Mouse (Mus musculus) hindbrain, embryonic 12.5 days (tissue): ENCODE measurements at regions not wholly inside any gene's neighbourhood (a gene's known extent, or its start where the extent isn't known, plus 50 kb on each side); places are given as distances from the start of the nearest gene placed in this dataset.

Source experiments
- ATAC-seq: fragments of 200-750 bp; cut with Nextera tagmentation; 2 replicates; pipeline ENCODE4 v1.8.0; 2017; ENCODE audit warnings: moderate TSS enrichment; ENCODE audit not compliant: low FRiP score
- H3K27ac ChIP-seq: fragments of 300-500 bp; sonication (generic); 2 replicates; pipeline ENCODE4 v1.5.1; 2016; ENCODE audit warnings: mild to moderate bottlenecking
- H3K27me3 ChIP-seq: fragments of 300-500 bp; sonication (generic); 2 replicates; pipeline ENCODE4 v1.6.1; 2016; ENCODE audit warnings: mild to moderate bottlenecking
- H3K36me3 ChIP-seq: fragments of 300-500 bp; sonication (generic); 2 replicates; pipeline ENCODE4 v1.6.1; 2016; ENCODE audit warnings: mild to moderate bottlenecking
- H3K4me1 ChIP-seq: fragments of 300-500 bp; sonication (generic); 2 replicates; pipeline ENCODE4 v1.6.1; 2016
- H3K4me2 ChIP-seq: fragments of 300-500 bp; sonication (generic); replicated peaks from 2 replicates; pipeline ENCODE4 v1.6.1; 2016; ENCODE audit warnings: mild to moderate bottlenecking
- H3K4me3 ChIP-seq: fragments of 300-500 bp; sonication (generic); 2 replicates; pipeline ENCODE4 v1.5.1; 2016; ENCODE audit warnings: mild to moderate bottlenecking
- H3K9ac ChIP-seq: fragments of 300-500 bp; sonication (generic); 2 replicates; pipeline ENCODE4 v1.6.1; 2016; ENCODE audit warnings: mild to moderate bottlenecking, moderate library complexity
- H3K9me3 ChIP-seq: fragments of 300-500 bp; sonication (generic); replicated peaks from 2 replicates; pipeline ENCODE4 v1.6.1; 2016; ENCODE audit warnings: mild to moderate bottlenecking
- WGBS: fragments of 180-500 bp; shearing (Covaris S2); methylation state at CpG from one replicate; pipeline ENCODE4 v1.1.7; 2016; 5-methylcytosine and 5-hydroxymethylcytosine counted together

DNA sequence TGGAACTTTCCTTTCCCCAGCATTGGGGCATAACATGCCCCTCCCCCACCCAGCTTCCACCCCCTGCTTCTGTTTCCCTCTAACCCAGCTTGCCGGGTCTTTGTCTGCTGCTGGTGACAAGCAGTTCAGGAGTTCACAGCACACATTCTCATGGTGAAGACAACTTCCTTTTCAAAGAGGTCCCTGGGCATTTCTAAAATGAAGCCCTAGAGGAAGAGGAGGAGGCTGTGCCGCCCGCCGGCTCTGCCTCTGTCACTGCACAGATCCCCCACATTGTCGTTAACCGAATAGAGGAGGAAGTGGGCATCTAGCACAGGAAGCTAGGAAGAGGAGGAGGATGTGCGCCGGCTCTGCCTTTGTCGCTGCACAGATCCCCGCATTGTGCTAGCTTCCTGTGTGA lies 201.4 kb downstream of the Enc1 start:
- Histone ChIP-seq H3K4me1 (peaks cover 44% of the 10 kb centered on the region), H3K27ac (peak overlapping the region; percentile 55; the same call in 1 of the 2 replicates), H3K4me2 (0 out of 2 replicates have a peak overlapping the region, but pooled peaks have one; percentile 15), H3K9ac (no peak overlapping the region), H3K27me3 (no peaks in the 10 kb centered on the region), H3K36me3 (no peaks in the 10 kb centered on the region), H3K9me3 (no peaks in the 10 kb centered on the region), H3K4me3 (no peak overlapping the region)
- no peak for ATAC-seq
- 13% methylated on average over 10 of the region's 10 CpGs for WGBS

DNA sequence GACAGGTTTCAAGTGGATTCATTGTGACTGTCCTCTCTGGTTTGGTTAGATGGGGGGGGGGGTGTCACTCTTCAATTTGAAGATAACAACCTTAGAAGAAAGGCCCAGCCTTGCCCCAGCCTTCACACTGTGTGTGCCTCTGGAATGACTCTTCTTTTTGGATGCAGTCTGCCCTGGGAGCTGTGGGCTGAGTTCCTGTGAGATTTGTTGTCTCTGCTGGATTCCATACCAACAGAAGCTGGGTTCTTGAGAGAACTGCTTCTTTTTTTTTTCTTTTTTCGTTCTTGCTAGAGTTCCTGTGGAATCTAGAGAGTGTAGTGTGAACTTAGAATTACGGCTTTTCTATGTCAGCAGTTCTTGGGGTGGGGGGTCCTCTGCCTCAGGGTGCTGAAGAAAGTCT lies 200.9 kb downstream of the Enc1 start:
- H3K4me1 ChIP-seq: peaks cover 48% of the 10 kb centered on the region
- no peak overlapping the region for H3K4me3 ChIP-seq
- WGBS: 38% methylated on average over 2 of the region's 2 CpGs
- no peaks in the 10 kb centered on the region for H3K36me3 ChIP-seq
- peak overlapping the region; percentile 55; the same call in 1 of the 2 replicates for H3K27ac ChIP-seq
- ATAC-seq: no peak
- no peak overlapping the region for H3K9ac ChIP-seq
- no peaks in the 10 kb centered on the region for H3K9me3 ChIP-seq
- no peak overlapping the region for H3K4me2 ChIP-seq
- H3K27me3 ChIP-seq: no peaks in the 10 kb centered on the region

DNA sequence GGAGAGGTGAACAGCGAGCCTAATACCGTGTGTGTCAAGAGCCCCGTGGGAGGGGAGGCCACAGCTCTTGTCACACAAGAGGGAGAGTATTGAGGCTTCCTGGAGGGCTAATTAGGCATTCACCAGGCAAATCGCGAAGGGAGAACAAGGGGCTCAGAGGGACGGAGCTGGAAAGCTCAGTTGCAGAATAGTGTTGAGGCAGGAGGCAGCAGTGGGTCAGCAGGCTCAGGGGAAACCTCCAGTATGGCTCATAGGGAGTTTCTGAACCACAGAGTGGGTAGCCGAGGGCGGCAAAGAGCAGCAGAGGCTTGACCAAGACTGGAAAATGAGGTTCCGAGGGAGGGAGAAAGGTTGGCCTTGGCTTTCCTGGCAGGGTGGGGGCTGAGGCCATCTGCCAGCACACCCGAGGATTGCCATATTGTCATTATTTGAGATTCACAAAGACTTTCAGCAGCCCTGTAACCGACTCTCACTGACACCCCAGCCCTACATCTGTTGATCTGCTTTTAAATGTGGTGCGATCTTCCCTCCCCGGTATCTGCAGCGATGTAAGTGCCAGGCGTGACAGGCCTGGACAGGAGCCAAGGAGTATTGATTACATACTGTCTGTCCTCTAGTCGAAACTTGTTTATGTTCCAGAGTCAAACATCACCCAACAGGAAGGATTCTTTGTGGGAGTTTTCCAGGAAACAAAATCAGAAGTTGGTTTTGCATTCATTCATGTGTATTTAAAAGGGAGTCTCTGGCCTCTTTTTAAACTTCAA lies 198.5 kb downstream of the Enc1 start:
- ATAC-seq: peak; percentile 42

DNA sequence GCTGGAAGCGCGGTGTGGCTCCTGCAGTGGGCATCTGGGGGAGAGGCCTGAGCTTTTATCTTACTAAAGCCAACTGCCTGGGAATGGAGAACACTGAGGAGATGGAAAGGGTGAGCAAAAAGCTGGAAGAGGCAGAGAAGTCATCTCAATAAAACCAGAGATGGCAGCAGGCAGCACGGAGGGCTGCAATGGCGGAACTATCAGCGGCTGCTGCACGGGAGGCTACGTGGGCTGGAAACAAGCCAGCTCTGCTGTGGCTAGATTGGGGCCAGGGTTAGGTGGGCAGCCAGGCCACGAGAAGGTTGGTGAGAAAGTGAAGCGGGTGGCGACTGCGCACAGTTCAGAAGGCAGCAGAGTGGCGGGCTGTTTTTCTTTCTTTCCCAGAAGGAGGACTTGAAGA lies 197.8 kb downstream of the Enc1 start:
- Histone ChIP-seq H3K9ac (peak overlapping the region; percentile 48; the same call in 1 of the 2 replicates), H3K4me1 (peaks cover 76% of the 10 kb centered on the region), H3K4me3 (no peak overlapping the region), H3K36me3 (no peaks in the 10 kb centered on the region), H3K27me3 (no peaks in the 10 kb centered on the region), H3K9me3 (no peaks in the 10 kb centered on the region), H3K27ac (peak overlapping the region; percentile 72), H3K4me2 (peak overlapping the region; percentile 38)
- WGBS: 36% methylated on average over 12 of the region's 12 CpGs
- ATAC-seq: no peak

More for the DNA sequence above, 198.5 kb downstream of the Enc1 start:
- 5% methylated on average over 16 of the region's 16 CpGs for WGBS
- Histone ChIP-seq H3K9ac (peak overlapping the region; percentile 48; the same call in 1 of the 2 replicates), H3K36me3 (no peaks in the 10 kb centered on the region), H3K27ac (peak overlapping the region; percentile 72), H3K4me2 (peak overlapping the region; percentile 38), H3K9me3 (no peaks in the 10 kb centered on the region), H3K27me3 (no peaks in the 10 kb centered on the region), H3K4me1 (peaks cover 73% of the 10 kb centered on the region), H3K4me3 (no peak overlapping the region)

DNA sequence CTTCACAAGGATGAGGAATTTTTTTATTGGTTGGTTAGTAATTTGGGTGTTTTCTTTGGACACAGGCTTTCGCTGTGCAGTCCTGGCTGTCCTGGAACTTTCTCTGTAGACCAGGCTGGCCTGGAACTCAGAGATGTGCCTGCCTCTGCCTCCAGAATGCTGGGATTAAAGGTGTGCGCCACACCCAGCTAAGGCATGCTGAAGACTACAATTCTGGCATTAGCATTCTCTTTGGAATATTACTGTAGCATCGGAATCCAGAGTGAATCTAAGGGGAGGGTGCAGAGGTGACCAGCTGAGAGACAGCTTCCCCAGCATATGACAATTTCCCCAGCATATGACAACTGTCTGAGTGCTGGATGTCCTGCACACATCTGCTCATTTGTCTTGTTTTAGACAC lies 197.4 kb downstream of the Enc1 start:
- peak overlapping the region; percentile 48; the same call in 1 of the 2 replicates for H3K9ac ChIP-seq
- H3K27me3 ChIP-seq: no peaks in the 10 kb centered on the region
- H3K9me3 ChIP-seq: no peaks in the 10 kb centered on the region
- H3K4me3 ChIP-seq: no peak overlapping the region
- no peaks in the 10 kb centered on the region for H3K36me3 ChIP-seq
- peak overlapping the region; percentile 38; the same call in 1 of the 2 replicates for H3K4me2 ChIP-seq
- 92% methylated on average over 3 of the region's 3 CpGs for WGBS
- peak overlapping the region; percentile 72 for H3K27ac ChIP-seq
- H3K4me1 ChIP-seq: peaks cover 76% of the 10 kb centered on the region
- ATAC-seq: no peak

DNA sequence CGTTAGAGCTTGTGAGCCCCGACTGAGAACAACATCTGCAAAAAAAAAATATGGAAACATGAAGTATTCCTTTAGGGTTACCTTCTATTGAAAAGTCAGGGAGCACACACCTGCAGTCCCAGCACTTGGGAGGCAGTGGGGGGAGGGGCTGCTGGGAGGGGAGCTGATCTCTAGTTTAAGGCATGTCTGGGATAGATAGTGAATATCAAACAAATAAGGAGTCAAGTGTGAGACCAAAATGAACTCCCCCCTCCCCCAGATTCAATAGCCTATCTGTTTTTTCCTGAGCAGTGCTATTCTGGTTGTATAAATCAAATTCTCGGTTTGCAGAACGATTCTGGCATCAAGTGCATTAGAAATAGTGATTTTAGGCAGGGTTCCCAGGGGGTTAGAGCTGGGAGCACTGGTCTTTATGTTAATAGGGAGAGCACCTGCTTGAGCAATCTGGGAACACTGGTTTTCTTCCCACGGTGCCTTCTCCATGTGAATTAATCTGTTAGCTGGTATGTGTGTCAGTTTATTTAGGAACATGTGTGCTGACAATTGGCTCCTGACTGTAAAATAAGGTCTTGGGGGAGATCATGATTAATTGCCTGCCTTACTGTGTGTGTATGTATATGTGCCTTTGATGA lies 195.9 kb downstream of the Enc1 start:
- 12% methylated on average over 5 of the region's 5 CpGs for WGBS
- ATAC-seq: peak; percentile 29; the same call in 1 of the 2 replicates
- peak overlapping the region; percentile 91 for H3K27ac ChIP-seq
- H3K27me3 ChIP-seq: no peaks in the 10 kb centered on the region
- H3K4me3 ChIP-seq: no peak overlapping the region
- no peaks in the 10 kb centered on the region for H3K9me3 ChIP-seq
- H3K4me1 ChIP-seq: peaks cover 67% of the 10 kb centered on the region
- no peaks in the 10 kb centered on the region for H3K36me3 ChIP-seq
- H3K9ac ChIP-seq: peak overlapping the region; percentile 51; the same call in 1 of the 2 replicates
- H3K4me2 ChIP-seq: peak overlapping the region; percentile 65; the same call in 1 of the 2 replicates

DNA sequence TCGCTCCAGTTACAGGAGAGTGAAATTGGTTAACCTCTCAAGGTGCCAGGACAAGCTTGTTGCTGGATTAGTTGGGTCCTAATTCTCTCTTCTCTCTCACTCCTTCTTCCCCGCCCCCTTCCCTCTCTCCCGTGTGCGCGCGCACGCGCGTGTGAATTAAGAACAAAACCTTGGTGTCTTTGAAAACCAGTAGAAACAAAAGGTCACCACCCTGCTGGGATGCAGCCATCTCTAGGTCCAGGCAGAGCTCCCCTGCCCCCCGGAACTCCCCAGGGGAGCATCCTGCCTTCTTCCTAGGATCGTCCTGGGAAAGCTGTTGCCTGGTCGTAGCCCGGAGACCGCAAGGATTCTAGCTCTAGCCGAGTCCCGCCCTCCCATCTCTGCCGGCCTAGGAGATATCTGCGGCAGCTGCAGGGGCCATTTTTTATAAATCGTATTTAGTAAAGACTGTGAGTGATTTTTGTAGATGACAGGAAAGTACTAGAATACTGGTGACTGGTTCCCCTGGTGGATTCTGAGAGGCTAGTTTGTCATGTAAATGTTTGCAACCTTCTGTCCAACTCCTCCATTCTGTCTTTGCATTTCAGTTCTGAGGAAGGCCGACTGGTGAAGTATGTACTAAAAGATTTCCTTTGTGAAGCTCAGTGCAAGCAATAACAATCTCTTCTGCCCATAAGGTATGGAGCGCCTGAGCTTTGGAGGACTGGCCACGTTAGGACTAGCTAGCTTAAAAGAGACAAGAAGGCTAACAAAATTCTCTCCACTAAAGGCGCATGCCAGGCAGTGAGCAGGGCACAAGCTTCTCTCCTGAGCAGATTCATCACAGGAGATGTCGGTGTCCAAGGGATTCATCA lies 195.2 kb downstream of the Enc1 start:
- Histone ChIP-seq H3K4me1 (peaks cover 63% of the 10 kb centered on the region), H3K4me3 (peak overlapping the region; percentile 29), H3K4me2 (peak overlapping the region; percentile 65), H3K9me3 (no peaks in the 10 kb centered on the region), H3K27me3 (no peaks in the 10 kb centered on the region), H3K9ac (peak overlapping the region; percentile 51), H3K27ac (peak overlapping the region; percentile 91), H3K36me3 (no peaks in the 10 kb centered on the region)
- peak; percentile 61 for ATAC-seq
- 3% methylated on average over 24 of the region's 24 CpGs for whole genome bisulfite sequencing

DNA sequence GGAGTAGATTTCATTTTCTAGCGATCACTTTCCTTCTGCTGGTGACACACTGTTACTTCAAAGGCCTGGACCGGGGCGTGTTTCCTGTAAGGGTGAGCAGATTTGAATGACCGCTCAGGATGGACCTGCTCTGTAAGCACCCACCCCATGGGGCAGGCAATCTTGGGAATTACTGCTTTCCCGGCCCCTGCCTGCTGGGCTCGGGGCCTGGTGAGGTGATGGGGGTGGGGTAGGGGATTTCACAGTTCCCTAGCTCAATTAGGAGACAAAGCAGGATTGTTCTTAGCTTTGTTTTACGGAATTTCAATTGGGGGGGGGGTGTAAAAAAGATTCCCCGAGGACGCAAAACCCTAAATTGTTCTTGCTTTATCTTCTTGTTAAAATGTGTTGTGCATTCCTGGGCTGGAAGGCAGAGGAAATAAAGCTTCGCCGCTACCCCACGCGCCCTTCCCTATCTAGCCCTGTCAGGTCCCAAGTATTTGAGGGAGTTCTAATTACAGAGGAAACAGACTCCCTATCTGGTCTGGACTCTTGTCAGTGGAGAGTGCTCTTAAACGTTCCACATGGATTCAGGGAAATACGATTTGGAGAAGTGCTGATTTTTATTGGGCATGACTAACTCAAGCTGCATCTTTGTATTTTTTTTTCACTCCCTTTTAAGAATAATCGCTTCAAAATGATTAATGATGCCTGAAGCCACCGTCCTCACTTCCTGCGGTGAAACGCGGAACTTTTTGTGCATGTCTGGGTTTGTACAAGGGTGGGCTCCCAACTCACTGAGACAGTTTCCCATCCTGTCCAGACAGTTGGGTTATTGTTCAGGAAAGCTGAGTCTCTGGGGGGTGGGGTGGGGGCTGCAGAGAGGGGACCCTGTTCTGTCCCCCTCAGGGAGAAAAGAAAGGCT lies 194.3 kb downstream of the Enc1 start:
- under 1% methylated on average over 20 of the region's 20 CpGs for WGBS
- H3K36me3 ChIP-seq: no peaks in the 10 kb centered on the region
- no peaks in the 10 kb centered on the region for H3K27me3 ChIP-seq
- H3K27ac ChIP-seq: peak overlapping the region; percentile 91
- peak; percentile 71 for ATAC-seq
- H3K9ac ChIP-seq: peak overlapping the region; percentile 51
- H3K4me1 ChIP-seq: peaks cover 59% of the 10 kb centered on the region
- H3K4me3 ChIP-seq: peak overlapping the region; percentile 29
- H3K9me3 ChIP-seq: no peaks in the 10 kb centered on the region
- peak overlapping the region; percentile 65 for H3K4me2 ChIP-seq

DNA sequence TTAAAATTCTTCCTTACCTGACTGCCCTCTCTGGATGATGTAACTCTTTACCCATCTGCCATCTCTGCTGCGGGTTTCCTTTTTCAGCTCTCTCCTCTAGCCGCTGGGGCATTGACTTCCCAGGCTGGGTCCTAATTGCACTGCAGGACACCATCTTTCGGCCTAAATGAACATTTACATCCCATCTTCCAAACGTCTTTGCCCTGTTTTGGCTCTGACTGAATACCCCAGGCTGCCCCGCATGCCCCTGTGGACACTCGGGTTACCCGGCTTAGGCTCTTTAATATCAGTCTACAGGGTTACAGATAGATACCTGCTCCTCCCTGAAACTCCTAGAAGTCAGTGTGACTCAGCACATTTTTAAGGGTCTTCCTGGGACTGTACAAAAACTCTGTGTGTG lies 193.3 kb downstream of the Enc1 start:
- WGBS: 40% methylated on average over 7 of the region's 7 CpGs
- no peak overlapping the region for H3K4me2 ChIP-seq
- H3K9ac ChIP-seq: no peak overlapping the region
- no peaks in the 10 kb centered on the region for H3K27me3 ChIP-seq
- no peaks in the 10 kb centered on the region for H3K36me3 ChIP-seq
- no peaks in the 10 kb centered on the region for H3K9me3 ChIP-seq
- peaks cover 48% of the 10 kb centered on the region for H3K4me1 ChIP-seq
- no peak for ATAC-seq
- no peak overlapping the region for H3K4me3 ChIP-seq
- peak overlapping the region; percentile 91; the same call in 1 of the 2 replicates for H3K27ac ChIP-seq

DNA sequence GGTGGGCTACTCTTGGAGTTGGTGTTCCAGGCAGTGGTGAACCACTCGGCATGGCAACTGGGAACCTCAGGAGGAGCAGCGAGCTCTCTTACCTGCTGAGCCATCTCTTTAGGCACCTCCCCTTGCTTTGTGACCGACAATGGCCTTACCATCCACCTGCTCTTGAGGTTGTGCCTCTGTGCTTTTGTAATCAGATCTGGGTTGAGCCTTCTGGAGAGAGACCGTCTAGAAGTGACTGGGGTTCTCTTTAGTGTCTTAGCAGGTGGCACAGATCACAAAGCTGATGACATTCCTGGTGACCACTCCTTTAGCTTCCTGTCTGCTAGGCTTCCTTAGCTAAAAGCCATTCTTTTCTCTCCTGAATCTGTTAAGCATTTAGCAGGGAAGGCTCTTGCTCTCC lies 191.7 kb downstream of the Enc1 start:
- Histone ChIP-seq H3K9ac (no peak overlapping the region), H3K27me3 (no peaks in the 10 kb centered on the region), H3K9me3 (no peaks in the 10 kb centered on the region), H3K4me2 (no peak overlapping the region), H3K4me1 (peaks cover 43% of the 10 kb centered on the region), H3K4me3 (no peak overlapping the region), H3K36me3 (no peaks in the 10 kb centered on the region), H3K27ac (no peak overlapping the region)
- 34% methylated on average over 4 of the region's 4 CpGs for WGBS
- no peak for ATAC-seq

DNA sequence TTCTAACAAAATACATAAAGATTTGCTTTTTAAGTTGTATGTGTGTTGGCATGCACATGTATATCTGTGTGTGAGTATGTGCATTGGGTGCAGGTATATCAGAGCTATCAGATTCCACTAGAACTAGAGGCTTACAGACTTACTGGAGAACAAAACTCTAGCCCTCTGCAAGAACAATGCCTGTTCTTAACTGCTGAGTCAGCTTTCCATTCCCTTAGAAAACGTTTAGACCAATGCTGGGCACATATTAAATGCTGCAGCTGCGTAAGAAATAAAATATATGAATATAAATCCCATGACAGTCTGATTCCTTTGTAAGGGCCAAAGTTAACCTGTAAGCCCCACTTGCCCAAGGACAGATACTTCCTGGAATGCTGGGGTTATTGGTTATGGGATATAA lies 190.0 kb downstream of the Enc1 start:
- Histone ChIP-seq H3K9ac (no peak overlapping the region), H3K9me3 (no peaks in the 10 kb centered on the region), H3K4me2 (no peak overlapping the region), H3K36me3 (no peaks in the 10 kb centered on the region), H3K4me1 (peaks cover 26% of the 10 kb centered on the region), H3K27ac (no peak overlapping the region), H3K27me3 (no peaks in the 10 kb centered on the region), H3K4me3 (no peak overlapping the region)
- ATAC-seq: no peak
- WGBS: 61% methylated on average over 2 of the region's 2 CpGs
